Mouse (Mus musculus) A20 (cell line): ENCODE results near the gene Rps15.
A peak's percentile ranks its signal among the peaks of the same experiment; 100 is the strongest.
"Not testable (repeated sequence)": the region's sequence is repeated elsewhere in the genome, so short reads cannot be mapped to it uniquely, and the experiment has no call there.

Experiments used
- DNase-seq: peaks from one replicate; pipeline ENCODE4 v3.0.0-alpha.2; 2011; ENCODE audit warnings: low read depth, low spot score

Gene Rps15

DNA sequence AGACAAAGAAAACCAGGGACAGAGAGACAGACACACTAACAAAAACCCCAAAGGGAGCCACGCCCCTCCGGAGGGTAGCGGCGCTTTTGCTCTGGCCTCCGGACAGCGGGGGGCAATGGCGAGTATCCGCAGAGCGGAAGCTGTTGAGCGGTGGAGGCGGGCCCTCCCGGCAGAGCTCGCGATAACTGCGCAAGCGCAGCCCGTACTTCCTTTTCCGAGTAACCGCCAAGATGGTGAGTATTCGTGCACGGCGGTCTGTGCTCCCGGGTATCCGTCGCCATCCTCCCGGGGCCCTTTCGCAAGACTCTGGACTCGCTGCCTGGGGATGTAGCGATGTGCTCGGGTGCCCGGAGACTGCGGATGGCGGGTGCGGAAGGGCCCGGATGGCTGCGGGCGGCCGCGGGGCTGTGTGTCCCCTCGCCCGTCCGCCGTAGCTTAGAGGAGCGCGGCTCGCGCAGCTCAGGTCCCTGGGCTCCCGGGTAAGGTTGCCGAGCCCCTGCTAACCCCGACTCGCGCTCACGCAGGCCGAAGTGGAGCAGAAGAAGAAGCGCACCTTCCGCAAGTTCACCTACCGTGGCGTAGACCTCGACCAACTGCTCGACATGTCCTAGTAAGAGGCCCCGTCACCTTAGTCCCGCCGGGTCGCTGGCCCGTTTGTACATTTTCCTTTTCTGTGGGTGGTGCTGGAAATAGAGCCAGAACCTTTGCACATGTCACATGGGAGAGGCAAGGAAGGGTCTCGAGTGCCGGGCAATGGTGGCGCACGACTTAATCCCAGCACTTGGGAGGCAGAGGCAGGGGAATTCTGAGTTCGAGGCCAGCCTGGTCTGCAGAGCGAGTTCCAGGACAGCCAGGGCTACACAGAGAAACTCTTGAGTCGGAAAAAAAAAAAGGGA, at the start of gene Rps15:
Gene Rps15, plus strand, starts transcription at position 203 of the 896 bp plus-strand sequence.
- peak; percentile 97 for DNase-seq

DNA sequence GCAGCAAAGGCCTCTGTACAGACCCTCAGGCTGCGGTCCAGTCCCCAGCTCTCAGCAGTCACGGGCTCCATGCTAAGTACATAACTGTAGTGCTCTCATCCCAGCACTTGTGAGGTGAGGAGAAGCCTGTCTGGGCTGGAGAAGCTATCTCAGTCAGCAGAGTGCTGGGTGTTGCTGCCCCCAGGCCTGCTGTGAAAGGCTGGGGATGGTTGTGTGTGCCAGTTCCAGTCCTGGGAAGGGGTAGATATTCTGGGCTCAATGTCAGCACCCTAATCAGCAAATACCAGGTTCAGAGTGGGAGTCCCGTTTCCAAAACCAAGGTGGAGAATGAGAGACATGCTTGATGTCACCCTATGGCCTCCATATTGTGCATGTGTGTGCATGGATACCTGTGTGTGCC, 49.6 kb upstream of the Rps15 start:
- DNase-seq = no peak

DNA sequence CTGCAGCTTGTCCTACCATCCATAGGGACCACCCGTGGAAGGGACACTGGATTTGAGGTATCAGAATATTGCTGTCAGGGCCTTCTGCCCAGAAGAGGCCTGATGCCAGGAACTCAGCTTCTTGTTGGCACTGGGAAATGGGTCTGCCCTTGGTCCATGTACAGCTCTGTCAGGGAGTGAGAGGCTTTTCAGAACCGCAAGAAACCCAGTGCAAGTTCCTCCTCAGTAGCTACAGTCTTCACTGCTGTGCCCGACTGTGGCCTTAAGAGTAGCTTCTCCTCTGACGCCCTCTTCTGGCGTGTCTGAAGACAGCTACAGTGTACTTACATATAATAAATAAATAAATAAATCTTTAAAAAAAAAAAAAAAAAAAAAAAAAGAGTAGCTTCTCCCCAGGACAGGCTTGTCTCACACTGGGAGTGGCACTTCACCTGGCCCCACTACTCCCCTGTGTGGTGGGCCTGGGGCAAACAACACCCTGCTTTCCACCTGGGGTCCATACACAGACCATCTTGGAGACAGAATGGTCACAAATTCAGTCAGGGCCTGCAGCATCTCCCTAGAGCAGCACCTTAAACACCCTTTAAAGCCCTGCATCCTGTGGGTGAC, 47.4 kb upstream of the Rps15 start:
- peak; percentile 60 for DNase-seq

GRCm38 (mm10) chr10:80245600-80245999, 46.7 kb upstream of the Rps15 start:
- DNase-seq = peak; percentile 69

DNA sequence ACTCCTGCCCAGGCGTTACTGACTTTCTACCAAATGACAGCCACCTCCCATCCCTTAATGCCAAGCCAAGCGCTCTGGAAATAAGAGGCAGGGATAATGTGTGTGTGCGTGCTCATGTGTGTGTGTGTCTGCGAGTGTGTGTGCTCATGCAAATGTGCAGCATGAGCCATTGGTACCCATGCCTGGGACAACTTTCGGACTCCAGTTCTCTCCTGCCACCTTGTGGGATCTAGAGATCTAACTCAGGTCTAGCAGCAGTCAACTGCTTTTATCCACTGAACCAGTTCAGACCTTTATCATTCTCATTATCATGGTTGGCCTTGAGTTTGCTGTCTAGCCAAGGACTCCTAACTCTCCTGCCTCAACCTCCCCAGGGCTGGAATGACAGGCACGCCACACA, 44.4 kb upstream of the Rps15 start:
- peak; percentile 48 for DNase-seq

GRCm38 (mm10) chr10:80248437-80248836, 43.8 kb upstream of the Rps15 start:
- DNase-seq = not testable (repeated sequence)

DNA sequence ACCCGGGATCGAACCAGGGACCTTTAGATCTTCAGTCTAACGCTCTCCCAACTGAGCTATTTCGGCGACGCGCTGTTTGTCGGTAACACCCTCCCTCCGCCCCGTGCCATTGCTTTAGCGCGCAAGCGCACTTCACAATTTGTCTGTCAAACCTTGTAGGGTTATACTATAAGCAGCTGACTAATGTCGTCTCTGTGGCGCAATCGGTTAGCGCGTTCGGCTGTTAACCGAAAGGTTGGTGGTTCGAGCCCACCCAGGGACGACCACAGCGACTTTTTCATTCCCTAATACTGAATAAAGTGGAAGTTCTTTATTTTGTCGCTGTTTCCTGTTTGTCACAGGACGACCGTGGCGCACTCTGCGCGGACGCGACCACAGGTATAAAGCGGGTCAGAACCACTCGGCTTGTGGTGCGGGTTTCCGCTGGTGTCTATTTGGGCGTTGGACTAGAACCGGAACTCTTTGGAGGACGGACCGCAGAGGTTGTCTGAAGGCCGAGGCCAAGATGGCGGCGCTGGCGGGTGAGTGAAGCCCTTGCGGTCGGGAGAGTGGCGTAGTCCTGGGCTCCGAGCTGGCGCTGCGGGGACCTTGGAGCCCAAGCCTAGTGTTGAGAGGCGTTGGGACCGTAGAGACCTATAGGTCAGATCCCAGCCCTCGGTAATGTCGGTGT, 43.1 kb upstream of the Rps15 start, which contains the start of gene Ndufs7:
Gene Ndufs7, plus strand, starts transcription at position 151 of the 670 bp plus-strand sequence.
- DNase-seq = peak; percentile 95

- no peak for DNase-seq
Observed at GRCm38 (mm10) chr10:80250059-80250458, 42.2 kb upstream of the Rps15 start.

DNA sequence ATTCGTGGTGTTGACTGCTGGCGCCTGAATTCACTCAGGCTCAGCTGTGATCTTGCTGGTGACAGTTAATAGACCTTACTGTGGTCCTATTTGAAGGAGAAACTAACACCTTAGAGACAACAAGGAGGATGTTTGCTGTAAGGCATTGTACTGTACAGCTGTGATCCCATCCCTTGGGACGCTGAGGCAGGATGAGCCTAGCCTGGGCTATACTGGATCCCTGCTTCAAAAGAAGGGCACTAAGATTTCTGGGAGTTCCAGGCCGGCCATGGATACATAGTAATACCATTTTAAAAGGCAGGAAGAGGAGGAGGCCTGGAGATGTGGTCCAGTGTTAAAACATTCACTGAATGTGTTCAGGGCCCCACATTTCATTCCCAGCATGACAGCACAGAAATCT, 41.7 kb upstream of the Rps15 start:
- DNase-seq = no peak

GRCm38 (mm10) chr10:80252011-80252410, 40.2 kb upstream of the Rps15 start:
- no peak for DNase-seq

DNA sequence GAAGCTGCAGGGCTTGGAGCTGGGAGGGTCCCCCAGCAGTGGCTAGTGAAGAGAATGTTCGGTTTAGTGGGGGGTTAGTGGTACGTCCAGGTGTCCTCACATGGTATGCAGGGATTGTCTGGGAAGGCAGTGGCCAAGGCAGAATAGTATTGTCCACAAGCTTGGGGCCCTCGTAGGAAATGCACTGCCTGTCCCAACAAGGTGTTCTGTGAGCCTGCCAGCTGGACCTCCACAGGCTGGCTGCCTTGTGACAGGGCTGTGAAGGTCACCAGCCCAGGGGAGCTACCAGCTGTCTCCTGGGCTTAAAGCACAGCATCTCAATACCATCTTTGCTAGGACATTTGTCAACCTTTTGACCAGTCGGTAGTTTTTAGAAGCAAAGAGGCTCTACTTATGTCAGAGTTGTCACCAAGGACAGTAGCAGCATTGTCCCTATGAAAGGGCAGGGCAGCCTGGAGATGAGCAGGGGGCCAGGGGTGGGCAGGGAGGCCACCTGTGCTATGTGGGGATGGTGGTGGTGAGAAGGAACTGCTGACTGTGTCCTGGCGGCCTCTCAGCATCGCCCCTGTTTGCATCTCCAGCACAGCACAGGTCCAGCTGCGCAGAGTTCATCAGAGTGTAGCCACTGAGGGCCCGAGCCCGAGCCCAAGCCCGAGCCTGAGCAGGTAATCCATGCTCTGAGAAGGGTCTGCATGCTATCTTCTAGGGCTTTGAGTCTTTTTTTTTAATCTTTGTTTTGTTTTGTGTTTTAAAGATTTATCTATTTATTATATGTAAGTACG, 39.6 kb upstream of the Rps15 start:
- no peak for DNase-seq

- no peak for DNase-seq
Observed at GRCm38 (mm10) chr10:80253551-80253950, 38.7 kb upstream of the Rps15 start.

DNA sequence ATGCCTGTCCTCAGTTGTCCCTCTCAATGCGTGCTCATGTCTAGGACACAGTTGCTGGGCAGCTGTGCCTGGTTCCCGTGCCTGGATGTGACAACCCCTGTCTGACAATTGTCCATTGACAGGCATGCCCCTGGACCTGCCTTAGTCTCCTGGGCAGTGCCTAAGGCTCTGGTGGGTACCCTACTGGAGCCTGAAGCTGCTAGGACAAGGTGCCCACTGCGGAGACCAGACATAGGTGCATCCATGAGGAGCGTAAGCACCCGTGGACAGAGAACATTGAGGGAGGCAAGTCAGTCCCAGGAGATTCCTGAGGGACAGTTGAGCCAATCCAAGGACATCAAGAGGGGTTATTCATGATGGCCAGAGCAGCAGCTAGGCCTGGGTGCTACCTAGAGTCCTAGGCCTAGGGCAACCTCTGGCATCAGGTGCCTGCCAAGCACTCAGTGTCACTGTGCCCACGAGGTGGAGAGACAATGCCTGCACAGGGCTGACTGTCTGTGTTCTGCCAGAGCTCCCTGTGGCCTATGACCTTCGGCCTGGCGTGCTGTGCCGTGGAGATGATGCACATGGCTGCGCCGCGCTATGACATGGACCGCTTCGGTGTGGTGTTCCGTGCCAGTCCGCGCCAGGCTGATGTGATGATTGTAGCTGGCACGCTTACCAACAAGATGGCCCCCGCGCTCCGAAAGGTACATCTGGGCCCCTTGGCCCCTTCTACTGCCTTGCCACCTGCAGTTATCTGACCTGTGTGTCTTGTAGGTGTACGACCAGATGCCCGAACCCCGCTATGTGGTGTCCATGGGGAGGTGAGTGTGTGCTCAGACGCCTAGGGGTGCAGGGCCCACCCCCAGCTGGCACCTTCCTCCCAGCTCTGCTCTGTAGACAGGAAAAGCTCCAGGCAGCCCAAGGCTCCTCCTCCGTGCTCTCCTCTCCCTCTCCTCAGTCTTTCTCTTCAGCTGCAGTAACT, 37.6 kb upstream of the Rps15 start:
- DNase-seq = no peak

- DNase-seq = no peak
Observed at GRCm38 (mm10) chr10:80255881-80256535, 36.2 kb upstream of the Rps15 start.

GRCm38 (mm10) chr10:80257936-80258335, 34.3 kb upstream of the Rps15 start:
- DNase-seq = no peak

- DNase-seq = no peak
Observed at GRCm38 (mm10) chr10:80258752-80259462, 33.3 kb upstream of the Rps15 start.

- DNase-seq = no peak
Observed at GRCm38 (mm10) chr10:80259463-80259805, 32.8 kb upstream of the Rps15 start.

DNA sequence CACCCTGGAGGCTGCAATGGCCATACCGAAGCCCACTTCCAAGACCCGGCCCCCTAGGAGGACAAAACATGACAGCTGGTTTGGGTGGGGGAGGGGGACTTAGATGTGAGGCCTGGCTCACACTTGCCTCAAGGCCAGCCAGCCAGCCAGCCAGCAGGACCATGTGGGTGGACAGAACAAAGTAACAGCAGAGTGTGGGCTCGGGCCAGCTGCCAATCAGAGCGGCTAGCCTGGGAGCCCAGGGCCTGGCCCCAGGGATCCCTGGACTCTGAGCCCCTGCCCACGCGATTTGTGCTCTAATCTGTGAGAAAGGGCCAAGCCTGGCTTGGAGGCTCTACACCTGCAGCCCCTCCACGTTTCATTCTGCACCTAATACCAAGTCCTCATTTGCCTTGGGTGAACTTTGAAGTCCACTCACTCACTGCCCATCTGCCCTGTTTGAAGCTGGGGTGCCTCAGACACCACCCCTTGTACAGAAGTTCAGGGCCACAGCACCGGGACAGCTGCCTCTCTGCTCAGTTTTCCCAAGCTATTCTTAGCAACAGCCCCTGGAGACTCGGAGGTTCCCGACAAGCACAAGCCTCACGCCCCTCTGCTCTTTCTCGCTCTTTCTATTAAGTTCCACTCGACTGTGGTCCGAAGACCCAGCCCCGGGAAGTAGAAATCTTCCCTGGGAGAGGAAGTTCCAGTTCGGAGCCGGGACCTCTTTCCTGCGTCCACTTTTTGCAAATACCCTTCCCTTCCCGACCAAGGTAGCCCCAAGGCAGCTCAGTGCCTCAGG, 32.2 kb upstream of the Rps15 start:
- no peak for DNase-seq
